Mouse (Mus musculus) testis, adult 2 months (tissue): ENCODE measurements around the gene Spaca6. TPM values are rescaled to one million over a fixed set of nuclear protein-coding genes. Genes with fewer than 3 reads are reported as not detected.

Experiments
- H3K27ac ChIP-seq: fragments of 200-500 bp; 2 replicates; pipeline ENCODE4 v1.5.1; 2012; ENCODE audit warnings: low read depth, low read length; ENCODE audit not compliant: control insufficient read depth, insufficient read depth
- H3K27me3 ChIP-seq: fragments of 200-500 bp; 2 replicates; pipeline ENCODE4 v1.6.1; 2012; ENCODE audit warnings: mild to moderate bottlenecking, low read length, moderate library complexity; ENCODE audit not compliant: control insufficient read depth, insufficient read depth
- H3K36me3 ChIP-seq: fragments of 200-500 bp; 2 replicates; pipeline ENCODE4 v1.6.1; 2012; ENCODE audit warnings: mild to moderate bottlenecking, low read length; ENCODE audit not compliant: control insufficient read depth, insufficient read depth
- H3K4me1 ChIP-seq: fragments of 200-500 bp; 2 replicates; pipeline ENCODE4 v1.6.1; 2012; ENCODE audit warnings: low read length; ENCODE audit not compliant: control insufficient read depth, insufficient read depth
- H3K4me3 ChIP-seq: fragments of 200-500 bp; 2 replicates; pipeline ENCODE4 v1.5.1; 2012; ENCODE audit warnings: low read depth, mild to moderate bottlenecking, low read length, moderate library complexity, mixed read lengths; ENCODE audit not compliant: control insufficient read depth
- CTCF ChIP-seq: fragments of 200-500 bp; IDR thresholded peaks from 2 replicates; pipeline ENCODE4 v1.5.1; 2012; ENCODE audit warnings: low read depth, mild to moderate bottlenecking, inconsistent platforms, low read length, moderate library complexity; ENCODE audit not compliant: control insufficient read depth, insufficient read depth, insufficient replicate concordance
- POLR2A ChIP-seq: fragments of 200-500 bp; IDR thresholded peaks from 2 replicates; pipeline ENCODE4 v1.6.1; 2012; ENCODE audit warnings: low read depth, mild to moderate bottlenecking, inconsistent platforms, low read length, moderate library complexity; ENCODE audit not compliant: control insufficient read depth
- polyA plus RNA-seq: library from polyadenylated mRNA; depleted of rRNA; stranded (reverse); fragments of >200 nt; gene quantifications from 2 replicates; pipeline ENCODE4 v1.2.3, GENCODE M21; 2012

The Spaca6 gene
- polyA plus RNA-seq, 1 experiment, result 148 TPM

DNA sequence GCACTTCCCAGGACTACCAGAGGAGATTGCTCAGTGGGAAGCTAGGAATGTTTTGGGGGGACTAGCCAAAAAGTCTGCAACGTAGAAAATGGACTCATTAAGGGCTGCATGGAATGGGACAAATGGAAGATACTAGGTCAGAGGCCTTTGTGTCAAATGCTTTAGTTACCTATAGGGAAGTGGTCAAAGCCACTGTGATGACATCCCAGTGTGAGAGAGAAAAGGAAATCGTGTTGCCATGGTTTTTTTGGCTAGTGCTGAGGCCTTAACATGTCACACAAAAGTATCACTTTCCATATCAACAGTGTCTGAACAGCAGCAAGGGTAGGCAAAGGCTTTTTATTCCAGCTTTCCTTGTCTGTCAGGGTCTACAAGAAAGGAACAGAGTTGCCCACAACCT lies 38.2 kb downstream of the Spaca6 start:
- Histone ChIP-seq H3K36me3 (no peaks in the 10 kb centered on the region), H3K4me3 (no peak overlapping the region), H3K4me1 (no peaks in the 10 kb centered on the region), H3K27ac (no peak overlapping the region), H3K27me3 (no peaks in the 10 kb centered on the region)
- TF ChIP-seq CTCF (no peak), POLR2A (no peak)

DNA sequence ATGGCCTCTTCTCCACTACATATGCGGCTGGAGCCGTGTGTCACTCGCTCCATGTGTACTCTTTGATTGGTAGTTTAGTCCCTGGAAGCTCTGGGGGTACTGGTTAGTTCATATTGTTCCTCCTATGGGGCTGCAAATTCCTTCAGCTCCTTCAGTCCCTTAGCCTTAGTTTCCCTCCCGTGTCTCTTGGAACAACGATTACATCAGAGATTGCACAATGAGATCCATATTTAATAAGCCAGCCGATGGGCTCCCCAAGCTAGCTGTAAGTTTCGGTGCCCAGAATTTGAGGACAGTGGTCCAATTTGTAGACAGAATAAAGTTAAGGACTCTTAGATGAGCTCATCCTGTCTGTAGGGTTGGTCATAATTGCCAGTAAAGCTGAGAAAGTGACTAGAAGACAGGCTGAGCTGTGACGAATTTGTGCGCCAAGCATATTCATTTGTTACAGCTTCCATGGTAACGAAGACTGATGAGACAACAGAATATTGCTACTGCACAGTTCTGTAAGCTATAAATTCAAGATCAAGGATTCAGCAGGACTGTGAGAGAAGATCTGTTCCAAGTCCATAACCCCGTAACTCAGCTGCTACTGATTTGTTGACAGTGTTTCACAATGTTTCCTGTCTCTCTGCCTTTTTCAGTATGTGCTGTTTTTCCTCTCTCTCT lies 40.0 kb downstream of the Spaca6 start:
- no peaks in the 10 kb centered on the region for H3K4me1 ChIP-seq
- TF ChIP-seq CTCF, result no peak
- no peak for TF ChIP-seq POLR2A
- no peak overlapping the region for H3K27ac ChIP-seq
- H3K4me3 ChIP-seq, result no peak overlapping the region
- no peaks in the 10 kb centered on the region for H3K36me3 ChIP-seq
- no peaks in the 10 kb centered on the region for H3K27me3 ChIP-seq

DNA sequence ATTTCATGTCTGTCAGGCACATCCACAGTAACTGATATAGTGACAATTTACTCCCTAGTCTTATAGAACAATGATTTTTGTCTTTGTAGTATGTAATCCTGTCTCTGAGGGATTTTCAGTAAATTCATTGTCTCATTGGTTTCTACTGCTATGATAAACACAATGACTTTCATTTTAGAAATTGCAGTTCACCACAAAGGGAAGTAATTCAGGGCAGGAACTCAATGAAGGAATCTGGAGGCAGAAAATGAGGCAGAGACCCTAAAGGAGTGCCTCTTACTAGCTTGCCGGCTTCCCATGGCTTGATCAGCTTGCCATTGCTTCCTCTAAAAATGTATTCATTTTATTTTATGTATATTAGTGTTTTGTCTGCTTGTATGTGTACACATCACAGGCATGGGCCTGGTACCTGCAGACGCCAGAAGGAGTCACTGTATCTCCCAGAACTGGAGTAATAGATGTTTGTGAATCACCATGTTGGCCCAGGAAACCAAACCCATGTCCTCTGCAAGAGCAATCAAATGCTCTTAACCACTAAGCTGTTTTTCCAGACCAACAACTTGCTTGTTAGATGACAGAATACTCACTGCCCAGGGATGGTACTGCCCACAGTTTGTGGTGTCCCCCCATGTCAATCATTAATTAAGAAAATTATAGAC lies 44.1 kb downstream of the Spaca6 start:
- Histone ChIP-seq H3K4me3 (no peak overlapping the region), H3K27ac (no peak overlapping the region), H3K36me3 (no peaks in the 10 kb centered on the region), H3K4me1 (no peaks in the 10 kb centered on the region), H3K27me3 (no peaks in the 10 kb centered on the region)
- TF ChIP-seq CTCF (no peak), POLR2A (no peak)

DNA sequence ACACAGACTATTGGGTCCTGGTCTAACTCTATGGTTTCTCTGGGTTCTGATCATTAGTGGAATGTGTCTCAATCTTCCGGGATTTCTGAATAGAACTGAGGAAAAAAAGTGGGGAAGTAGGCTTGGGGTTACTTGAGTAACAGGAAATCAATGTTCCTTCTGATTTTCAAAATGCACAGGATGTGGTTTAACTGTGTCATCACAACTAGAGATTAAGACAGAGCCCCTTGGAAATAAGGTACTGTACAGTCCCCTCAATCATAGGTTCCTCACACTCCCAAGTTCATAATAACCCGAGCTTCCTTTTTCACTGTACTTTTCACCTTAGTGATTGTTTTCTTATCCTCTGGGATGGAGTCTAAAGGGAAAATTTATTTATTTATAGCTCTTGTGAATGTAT lies 44.7 kb downstream of the Spaca6 start:
- Histone ChIP-seq H3K27me3 (no peaks in the 10 kb centered on the region), H3K36me3 (no peaks in the 10 kb centered on the region), H3K4me1 (no peaks in the 10 kb centered on the region), H3K4me3 (no peak overlapping the region), H3K27ac (no peak overlapping the region)
- TF ChIP-seq CTCF, result no peak
- no peak for TF ChIP-seq POLR2A

DNA sequence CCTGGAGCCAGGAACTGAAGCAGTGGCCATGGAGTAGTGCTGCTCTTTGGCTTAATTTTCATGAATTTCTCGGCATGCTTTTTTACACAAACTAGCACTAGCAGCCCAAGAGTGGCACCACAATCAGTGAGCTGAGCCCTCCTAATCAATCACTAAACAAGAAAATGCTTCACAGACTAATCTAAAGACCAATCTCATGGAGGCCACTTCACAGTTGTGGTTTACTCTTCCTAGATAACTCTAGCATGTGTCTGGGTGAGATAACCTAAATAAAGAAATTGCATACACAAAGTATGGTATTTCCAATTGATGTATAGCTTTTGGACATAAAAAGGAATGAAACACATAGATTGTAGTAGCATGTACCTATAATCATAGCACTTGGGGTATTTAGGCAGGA lies 52.4 kb downstream of the Spaca6 start:
- TF ChIP-seq POLR2A (no peak), CTCF (no peak)
- no peak overlapping the region for H3K27ac ChIP-seq
- H3K36me3 ChIP-seq, result no peaks in the 10 kb centered on the region
- no peaks in the 10 kb centered on the region for H3K4me1 ChIP-seq
- no peaks in the 10 kb centered on the region for H3K27me3 ChIP-seq
- no peak overlapping the region for H3K4me3 ChIP-seq

DNA sequence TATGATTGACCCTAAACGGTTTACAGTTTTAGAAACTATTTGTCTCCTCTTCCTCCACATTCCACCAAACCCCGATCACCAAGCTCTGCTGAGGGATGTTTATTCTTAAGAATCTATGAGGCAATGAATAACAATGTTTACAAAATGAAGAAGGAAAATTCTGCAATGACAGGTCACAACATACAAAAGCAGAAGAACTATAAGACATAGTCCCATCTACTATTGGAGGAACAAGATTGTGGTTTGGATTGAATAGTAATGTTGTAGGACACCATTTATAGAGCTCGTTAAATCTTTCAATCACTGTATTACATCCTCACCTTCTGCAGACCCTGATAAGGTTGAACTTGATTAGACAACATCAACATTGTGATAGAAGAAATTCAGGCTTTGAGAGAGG lies 55.7 kb downstream of the Spaca6 start:
- H3K4me3 ChIP-seq, result no peak overlapping the region
- no peak for TF ChIP-seq POLR2A
- TF ChIP-seq CTCF, result no peak
- no peaks in the 10 kb centered on the region for H3K27me3 ChIP-seq
- no peak overlapping the region for H3K27ac ChIP-seq
- H3K4me1 ChIP-seq, result no peaks in the 10 kb centered on the region
- no peaks in the 10 kb centered on the region for H3K36me3 ChIP-seq

DNA sequence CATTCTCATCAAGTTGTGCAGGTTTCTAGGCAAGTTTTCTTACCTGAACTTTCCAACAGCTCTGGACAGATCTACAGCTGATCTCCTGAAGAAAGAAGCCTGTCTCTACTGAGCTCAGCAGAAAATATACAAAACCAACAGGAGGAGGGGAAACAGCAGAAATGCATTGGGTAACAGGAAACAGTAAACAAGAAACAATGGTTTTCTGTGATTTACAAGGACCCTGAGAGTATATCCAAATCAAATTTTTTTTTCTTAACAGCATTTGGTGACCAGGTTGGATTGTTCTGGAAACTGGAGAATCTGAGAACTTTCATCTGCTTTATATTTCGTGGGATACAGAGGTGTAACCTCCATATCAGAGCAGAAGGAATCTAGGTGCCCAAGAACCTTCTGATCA lies 56.9 kb downstream of the Spaca6 start, which contains the start of gene Fpr1:
Fpr1 (minus strand) TSS at position 101 of the 400 bp plus-strand sequence.
- no peak for TF ChIP-seq POLR2A
- TF ChIP-seq CTCF, result no peak
- Histone ChIP-seq H3K4me3 (no peak within 1 kb of the TSS), H3K4me1 (no peaks in the 10 kb centered on the region), H3K27ac (no peak within 1 kb of the TSS), H3K27me3 (no peaks in the 10 kb centered on the region), H3K36me3 (no peaks in the 10 kb centered on the region)
